Mouse (Mus musculus) brain, adult 2 months (tissue): ENCODE measurements around the gene Slc46a1.

Experiments used
- DNase-seq: peaks from one replicate; pipeline ENCODE4 v3.0.0; 2011; ENCODE audit warnings: low read depth, low spot score

Slc46a1 gene

GRCm38 (mm10) chr11:78455308-78455707, 10.2 kb upstream of the Slc46a1 start:
- DNase-seq, result peak; percentile 45

- no peak for DNase-seq
These were observed 6.8 kb upstream of the Slc46a1 start for GRCm38 (mm10) chr11:78458740-78459139.

- DNase-seq, result no peak
These were observed 3.6 kb upstream of the Slc46a1 start for GRCm38 (mm10) chr11:78461894-78462293.

GRCm38 (mm10) chr11:78462669-78463068, 2.8 kb upstream of the Slc46a1 start:
- no peak for DNase-seq

- DNase-seq, result no peak
These were observed 2.0 kb upstream of the Slc46a1 start for GRCm38 (mm10) chr11:78463286-78464036.

GRCm38 (mm10) chr11:78465116-78465515, 381 bp upstream of the Slc46a1 start:
- DNase-seq, result no peak

- DNase-seq, result no peak
These were observed 880 bp downstream of the Slc46a1 start for GRCm38 (mm10) chr11:78466242-78466912.

- no peak for DNase-seq
These were observed 2.0 kb downstream of the Slc46a1 start for GRCm38 (mm10) chr11:78467515-78467914.

- DNase-seq, result no peak
These were observed 2.4 kb downstream of the Slc46a1 start for GRCm38 (mm10) chr11:78467932-78468331.

GRCm38 (mm10) chr11:78471326-78472103, 6.0 kb downstream of the Slc46a1 start:
- DNase-seq, result no peak

- DNase-seq, result no peak
These were observed 9.8 kb downstream of the Slc46a1 start for GRCm38 (mm10) chr11:78475289-78475688.

GRCm38 (mm10) chr11:78483639-78484038, 18.1 kb downstream of the Slc46a1 start:
- DNase-seq, result no peak

- peak; percentile 80 for DNase-seq
These were observed 22.7 kb downstream of the Slc46a1 start for GRCm38 (mm10) chr11:78488168-78488567.

GRCm38 (mm10) chr11:78490781-78491241, 25.3 kb downstream of the Slc46a1 start:
- peak; percentile 92 for DNase-seq

- DNase-seq, result no peak
These were observed 30.4 kb downstream of the Slc46a1 start for GRCm38 (mm10) chr11:78495904-78496303.

- peak; percentile 61 for DNase-seq
These were observed 31.6 kb downstream of the Slc46a1 start for GRCm38 (mm10) chr11:78497071-78497541.

GRCm38 (mm10) chr11:78497544-78498522, 32.3 kb downstream of the Slc46a1 start, which contains the start of gene Sarm1:
Sarm1 (minus strand) TSS chr11:78497754.
- DNase-seq, result peak; percentile 99

GRCm38 (mm10) chr11:78499004-78499403, 33.5 kb downstream of the Slc46a1 start, which contains the start of gene Vtn:
Vtn (plus strand) TSS chr11:78499091.
- DNase-seq, result no peak

- no peak for DNase-seq
These were observed 34.0 kb downstream of the Slc46a1 start for GRCm38 (mm10) chr11:78499543-78499942.

- DNase-seq, result no peak
These were observed 35.2 kb downstream of the Slc46a1 start for GRCm38 (mm10) chr11:78500623-78501202.
